Mouse (Mus musculus): ENCODE measurements around the gene C1qtnf6. TPM values are rescaled to one million over a fixed set of nuclear protein-coding genes. Genes with fewer than 3 reads are reported as not detected.

Gene C1qtnf6
- total RNA-seq (2021) = 10 to 100 TPM; 14.4 to 15.9 TPM

DNA sequence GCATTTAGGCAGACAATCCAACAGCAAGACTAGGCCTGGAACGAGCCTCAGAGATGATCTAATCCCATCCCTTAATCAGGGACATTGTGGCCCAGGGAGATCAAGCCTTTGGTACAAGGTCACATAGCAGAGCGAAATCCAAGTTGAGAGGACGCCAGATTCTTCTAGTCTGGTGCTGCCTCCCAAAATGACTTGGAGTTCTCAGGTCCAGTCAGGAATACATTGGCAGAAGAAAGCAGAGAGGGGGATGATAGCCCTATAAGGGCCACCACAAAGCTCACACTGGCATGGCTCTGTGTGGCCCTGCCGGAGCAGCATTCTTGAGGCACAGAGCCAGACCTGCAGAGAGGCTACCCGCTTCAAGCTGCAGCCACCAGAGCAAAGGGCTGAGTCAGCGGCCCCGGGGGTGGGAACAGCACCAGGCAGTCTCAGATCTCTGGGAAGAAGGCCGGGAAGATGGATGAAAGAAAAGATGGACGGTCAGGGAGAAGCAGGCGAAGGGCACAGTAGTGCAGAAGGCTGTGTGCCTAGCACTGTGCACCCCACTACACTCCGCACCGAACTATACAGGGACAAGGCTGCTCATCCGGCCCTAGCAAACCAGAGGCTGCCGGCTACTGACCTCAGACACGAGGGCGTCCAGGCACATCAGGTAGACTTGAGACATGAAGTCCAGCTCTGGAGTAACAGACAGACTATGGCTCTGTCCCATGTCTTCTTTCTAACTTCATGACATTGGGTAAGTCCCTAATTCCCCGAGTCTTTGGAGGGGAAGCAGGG is at the start of gene C1qtnf6:
TSS of gene C1qtnf6 (minus strand) at position 746 of the 780 bp plus-strand sequence.
- peak in 1 of 2 experiments; percentile 72 for DNase-seq (ENCODE audit: extremely low spot score in 1 of 2, low spot score in 2 of 2)
- intact Hi-C loops (cut with DNase I) = loop anchor here (5.0 kb wide), 2 partner anchors 84 to 354 kb away; no protein-coding TSS in a partner anchor

DNA sequence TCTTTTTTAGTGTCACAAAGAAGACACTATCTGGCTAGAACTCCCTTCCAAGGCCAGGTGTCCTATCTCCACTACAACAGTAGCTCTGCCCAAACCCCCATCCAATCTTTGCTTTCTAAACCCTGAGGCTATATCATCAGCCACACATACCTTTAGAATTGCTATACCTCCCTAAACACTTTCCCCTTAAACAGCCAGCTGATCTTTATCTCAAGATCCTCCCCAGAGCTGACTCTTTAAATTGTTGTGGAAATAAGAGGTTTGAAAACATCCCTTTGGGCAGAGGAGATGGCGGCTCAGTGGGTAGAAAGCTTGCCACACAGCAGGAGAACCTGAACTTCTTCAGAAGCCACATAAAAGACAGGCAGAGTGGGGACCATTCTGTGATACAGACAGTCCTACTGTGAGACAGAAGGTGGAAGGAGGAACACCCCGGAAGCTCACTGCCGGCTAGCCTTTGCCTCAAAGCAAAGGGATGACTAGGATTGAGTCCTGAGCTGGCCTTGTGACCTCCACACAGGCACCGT is 45.1 kb upstream of the C1qtnf6 start:
- no peak for DNase-seq (ENCODE audit: extremely low spot score in 1 of 2, low spot score in 2 of 2)
- intact Hi-C loops (cut with DNase I) = no loop called here

GRCm38 (mm10) chr15:78572658-78573397 is 41.6 kb upstream of the C1qtnf6 start, which contains the start of gene Rac2:
TSS of gene Rac2 (minus strand) at chr15:78572783.
- intact Hi-C loops (cut with DNase I) = no loop called here

GRCm38 (mm10) chr15:78572270-78572600 is 41.0 kb upstream of the C1qtnf6 start:
- DNase-seq (ENCODE audit: extremely low spot score in 1 of 2, low spot score in 2 of 2) = no peak
- intact Hi-C loops (cut with DNase I) = no loop called here

More at GRCm38 (mm10) chr15:78572658-78573397, 41.6 kb upstream of the C1qtnf6 start, which contains the start of gene Rac2:
- no peak for DNase-seq (ENCODE audit: extremely low spot score in 1 of 2, low spot score in 2 of 2)

DNA sequence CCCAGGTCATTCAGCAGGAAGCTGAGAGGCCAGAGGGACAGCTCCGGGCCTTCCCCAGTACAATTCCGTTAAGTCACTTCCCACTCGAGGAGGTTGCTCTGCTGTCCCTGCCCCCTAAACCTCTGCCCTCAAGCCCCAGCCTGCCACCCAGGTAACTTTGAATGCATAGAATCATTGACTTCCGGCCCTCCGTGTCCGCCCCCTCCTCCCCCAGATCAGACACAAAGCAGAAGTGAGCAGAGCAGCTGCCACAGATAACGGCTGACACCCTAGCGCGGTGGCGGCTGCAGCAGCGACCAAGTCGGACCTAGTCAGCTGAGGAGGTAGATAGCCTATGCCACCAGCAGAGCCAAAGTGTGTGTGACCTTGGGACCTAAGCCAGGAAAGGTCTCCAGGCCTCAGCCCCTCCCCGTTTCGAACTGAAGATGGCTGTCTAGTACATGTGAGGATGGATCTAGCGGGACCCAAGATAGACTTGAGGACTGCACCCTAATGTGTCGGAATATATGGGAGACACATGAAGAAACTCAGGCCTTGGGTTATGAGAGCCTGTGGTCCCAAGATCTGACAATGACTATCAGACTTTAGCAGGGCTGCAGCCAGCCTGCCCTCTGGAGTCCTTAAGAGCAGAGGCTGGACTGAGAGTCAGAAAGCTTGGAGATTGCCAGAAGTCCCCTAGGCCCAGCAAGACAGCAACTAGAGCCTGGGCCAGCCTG is 40.5 kb upstream of the C1qtnf6 start:
- intact Hi-C loops (cut with DNase I) = no loop called here
- DNase-seq (ENCODE audit: extremely low spot score in 1 of 2, low spot score in 2 of 2) = no peak

DNA sequence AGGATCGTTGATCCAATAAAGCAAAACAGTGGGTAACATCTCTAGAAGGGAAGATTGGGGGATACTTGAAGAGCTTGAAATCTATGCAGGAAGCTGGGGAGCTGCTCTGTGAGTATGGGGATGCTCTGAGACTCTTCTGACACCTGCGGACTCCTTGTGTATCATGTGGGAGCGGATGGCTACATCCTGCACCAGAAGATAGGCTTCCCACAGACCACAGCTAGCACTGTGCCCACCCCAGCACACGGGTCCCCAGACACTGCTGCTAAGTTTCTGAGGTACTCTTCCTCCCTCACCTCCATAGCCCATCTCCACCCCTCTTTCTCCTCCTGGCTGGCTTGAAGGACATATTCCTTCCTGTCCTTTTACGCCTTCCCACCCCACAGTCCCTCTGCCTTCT is 39.0 kb upstream of the C1qtnf6 start:
- intact Hi-C loops (cut with DNase I) = no loop called here
- no peak for DNase-seq (ENCODE audit: extremely low spot score in 1 of 2, low spot score in 2 of 2)

DNA sequence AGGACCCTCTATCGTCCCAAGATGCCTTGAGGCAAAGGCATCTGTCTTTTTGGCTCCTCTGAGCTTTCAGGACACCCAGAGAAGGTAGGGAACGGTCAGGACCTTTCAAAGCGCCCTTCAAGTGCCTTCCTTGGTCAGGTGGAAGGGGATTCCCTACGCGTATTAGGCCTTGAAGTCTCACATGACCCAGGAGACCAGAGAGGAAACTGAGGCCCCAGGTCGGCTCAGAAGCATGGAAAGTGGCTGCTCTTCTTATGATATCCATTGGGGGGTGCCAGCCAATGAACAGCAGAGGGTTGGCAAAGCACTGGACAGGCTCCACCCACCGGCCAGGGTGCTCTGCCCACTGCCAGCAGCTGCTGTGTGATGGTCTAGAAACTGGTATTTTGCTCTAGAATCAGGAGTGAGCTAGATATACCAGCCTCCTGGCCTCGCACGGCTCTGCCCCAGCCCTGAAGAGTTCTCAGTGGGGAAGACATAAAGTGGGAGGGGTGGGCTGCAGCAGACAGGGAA is 36.4 kb upstream of the C1qtnf6 start:
- DNase-seq (ENCODE audit: extremely low spot score in 1 of 2, low spot score in 2 of 2) = no peak
- intact Hi-C loops (cut with DNase I) = no loop called here

GRCm38 (mm10) chr15:78564764-78565435 is 33.7 kb upstream of the C1qtnf6 start:
- DNase-seq (ENCODE audit: extremely low spot score in 1 of 2, low spot score in 2 of 2) = no peak
- intact Hi-C loops (cut with DNase I) = no loop called here

DNA sequence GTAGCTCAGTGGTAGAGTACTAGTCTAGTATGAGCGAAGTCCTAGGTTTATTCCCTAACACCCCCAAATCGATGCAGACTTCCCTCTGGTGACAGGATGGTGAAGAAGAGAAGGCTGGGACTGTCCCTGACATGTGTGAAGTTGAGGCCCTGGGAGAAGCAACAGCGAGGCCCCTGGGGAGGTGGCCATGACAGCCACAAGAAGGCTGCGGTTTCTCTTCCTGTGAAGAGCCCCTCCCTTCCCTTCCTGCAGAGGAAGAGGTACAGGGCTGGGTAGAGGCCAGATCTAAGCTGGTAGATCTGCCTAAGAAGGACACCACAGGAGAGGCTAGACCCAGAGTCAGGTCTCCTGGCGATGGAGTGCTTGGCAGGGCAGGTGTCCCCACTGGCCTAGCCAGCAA is 32.7 kb upstream of the C1qtnf6 start:
- DNase-seq (ENCODE audit: extremely low spot score in 1 of 2, low spot score in 2 of 2) = no peak
- intact Hi-C loops (cut with DNase I) = no loop called here

DNA sequence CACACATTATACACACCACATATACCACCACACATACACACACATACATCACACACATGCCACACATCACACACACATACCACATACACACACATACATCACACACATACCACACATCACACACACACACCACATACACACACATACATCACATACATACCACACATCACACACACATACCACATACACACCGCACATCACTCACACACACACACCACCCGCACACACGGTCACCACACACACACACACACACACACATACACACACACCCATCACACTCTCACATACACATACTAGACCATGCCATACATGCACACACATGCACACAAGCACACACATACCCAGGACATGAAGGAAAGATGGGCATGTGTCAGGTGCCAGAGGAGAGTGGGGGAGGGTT is 32.1 kb upstream of the C1qtnf6 start:
- intact Hi-C loops (cut with DNase I) = no loop called here
- DNase-seq (ENCODE audit: extremely low spot score in 1 of 2, low spot score in 2 of 2) = no peak

DNA sequence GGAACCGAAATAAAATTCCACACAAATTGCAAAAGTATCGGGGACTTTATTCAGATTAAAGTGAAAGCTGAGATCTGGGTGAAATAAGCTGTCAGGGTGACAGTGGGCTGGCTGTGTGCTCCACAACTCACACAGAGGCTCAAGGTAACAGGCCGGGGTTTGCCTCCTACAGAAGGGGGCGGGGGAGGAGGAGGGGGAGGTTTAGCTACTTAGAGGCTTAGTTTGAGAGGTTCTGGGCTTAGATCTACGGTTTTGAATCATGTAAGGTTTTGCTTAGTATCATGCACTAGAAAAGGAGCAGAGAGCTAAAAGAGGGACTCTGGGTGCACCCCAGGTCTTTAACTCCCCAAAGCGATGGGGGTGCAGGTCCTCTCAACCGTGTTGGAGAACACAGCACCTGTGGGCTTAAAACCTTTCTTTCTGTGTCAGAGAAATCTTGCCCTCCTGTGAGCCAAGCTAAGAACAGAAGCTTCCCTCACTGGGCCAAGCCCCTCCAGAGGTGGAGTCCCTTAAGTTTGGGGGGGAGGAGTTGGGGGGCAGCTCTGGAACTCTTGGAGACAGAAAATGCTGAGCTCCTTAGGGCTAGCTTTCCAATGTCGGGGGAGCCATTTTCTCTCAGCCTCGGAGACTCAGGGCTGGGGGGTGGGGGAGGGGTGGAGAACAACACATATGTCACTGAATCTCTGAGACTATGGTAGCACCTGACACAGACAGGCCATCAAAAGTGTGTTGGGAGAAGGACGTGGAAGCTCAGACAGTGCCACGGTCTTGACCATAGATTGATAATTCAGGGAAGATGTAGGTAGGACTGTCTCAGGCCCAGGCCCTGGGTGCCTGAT is 28.1 kb upstream of the C1qtnf6 start:
- intact Hi-C loops (cut with DNase I) = no loop called here
- no peak for DNase-seq (ENCODE audit: extremely low spot score in 1 of 2, low spot score in 2 of 2)

- DNase-seq (ENCODE audit: extremely low spot score in 1 of 2, low spot score in 2 of 2) = no peak
- intact Hi-C loops (cut with DNase I) = no loop called here
Observed at GRCm38 (mm10) chr15:78557693-78558535, 26.7 kb upstream of the C1qtnf6 start.

GRCm38 (mm10) chr15:78554545-78555313 is 23.5 kb upstream of the C1qtnf6 start:
- DNase-seq (ENCODE audit: extremely low spot score in 1 of 2, low spot score in 2 of 2) = no peak
- intact Hi-C loops (cut with DNase I) = no loop called here

GRCm38 (mm10) chr15:78549189-78549734 is 18.0 kb upstream of the C1qtnf6 start:
- no peak for DNase-seq (ENCODE audit: extremely low spot score in 1 of 2, low spot score in 2 of 2)
- intact Hi-C loops (cut with DNase I) = no loop called here

DNA sequence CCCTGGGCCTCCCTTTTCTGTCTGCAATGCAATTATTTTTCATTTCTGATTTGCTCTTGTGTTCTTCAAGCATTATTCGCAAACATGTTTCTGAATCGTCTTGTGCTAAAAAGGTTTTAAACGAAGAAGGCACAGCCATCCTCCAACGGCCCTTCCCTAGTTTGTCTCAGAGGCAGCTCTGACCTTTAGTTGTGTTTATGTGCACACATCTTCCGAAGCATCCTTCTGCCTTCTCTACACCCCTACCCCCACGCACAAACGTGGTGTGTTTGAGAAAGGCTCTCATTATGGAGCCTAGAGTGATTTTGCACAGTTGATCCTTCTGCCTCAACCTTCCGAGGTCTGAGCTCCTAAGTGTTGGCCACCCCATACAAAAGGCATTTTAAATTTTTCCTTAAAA is 17.5 kb upstream of the C1qtnf6 start:
- no peak for DNase-seq (ENCODE audit: extremely low spot score in 1 of 2, low spot score in 2 of 2)
- intact Hi-C loops (cut with DNase I) = no loop called here

DNA sequence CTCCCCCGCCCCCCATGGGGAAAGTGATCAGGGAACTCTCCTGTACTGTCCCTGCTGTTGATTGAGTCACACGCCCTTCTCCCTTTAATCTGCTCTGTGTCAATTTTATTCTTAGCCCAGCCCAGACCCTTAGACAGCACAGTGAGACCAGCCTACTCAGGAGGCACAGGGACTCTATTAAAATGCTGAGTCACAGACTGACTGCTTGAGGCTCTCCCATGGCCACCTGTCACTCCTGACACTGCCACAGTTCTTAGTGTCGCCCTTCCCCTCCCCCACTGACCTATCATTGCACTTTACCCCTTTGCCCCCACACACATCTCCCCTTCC is 17.1 kb upstream of the C1qtnf6 start:
- intact Hi-C loops (cut with DNase I) = no loop called here
- DNase-seq (ENCODE audit: extremely low spot score in 1 of 2, low spot score in 2 of 2) = no peak
